Mouse (Mus musculus): ENCODE results near the gene Olfr750.
A peak's percentile ranks its signal among the peaks of the same experiment; 100 is the strongest.

The Olfr750 gene

DNA sequence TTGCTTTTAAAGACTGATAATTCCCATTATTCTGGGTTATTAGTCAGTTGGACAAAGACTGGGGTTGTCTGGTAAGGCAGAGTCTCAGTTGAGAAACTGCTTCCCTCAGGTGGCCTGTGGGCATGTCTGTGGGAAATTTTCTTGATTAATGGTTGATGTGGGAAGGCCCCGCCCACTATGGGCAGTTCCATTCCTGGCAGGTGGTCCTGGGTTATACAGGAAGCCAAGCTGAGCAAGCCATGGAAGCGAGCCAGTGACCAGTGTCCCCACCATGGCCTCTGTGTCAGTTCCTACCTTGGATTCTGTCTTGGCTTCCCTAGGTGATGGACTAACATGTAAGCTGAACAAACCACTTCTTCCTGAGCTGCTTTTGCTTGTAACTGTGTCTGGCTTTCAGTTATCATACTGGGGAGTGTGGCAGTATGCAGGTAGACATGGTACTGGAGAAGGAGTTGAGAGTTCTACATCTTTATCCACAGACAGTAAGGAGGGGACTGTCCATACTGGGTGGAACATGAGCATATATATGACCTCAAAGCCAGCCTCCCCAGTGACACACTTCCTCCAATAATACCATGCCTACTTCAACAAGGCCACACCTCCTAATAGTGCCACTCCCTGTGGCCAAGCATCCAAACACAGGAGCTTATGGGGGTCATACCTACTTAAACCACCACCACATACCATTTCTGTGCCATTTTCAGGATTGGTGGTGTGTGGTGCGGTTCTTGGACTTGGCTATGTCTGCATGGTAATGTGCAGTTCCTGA, 46.7 kb downstream of the Olfr750 start:
- DNase-seq (ENCODE audit: low spot score in 2 of 2) = no peak

DNA sequence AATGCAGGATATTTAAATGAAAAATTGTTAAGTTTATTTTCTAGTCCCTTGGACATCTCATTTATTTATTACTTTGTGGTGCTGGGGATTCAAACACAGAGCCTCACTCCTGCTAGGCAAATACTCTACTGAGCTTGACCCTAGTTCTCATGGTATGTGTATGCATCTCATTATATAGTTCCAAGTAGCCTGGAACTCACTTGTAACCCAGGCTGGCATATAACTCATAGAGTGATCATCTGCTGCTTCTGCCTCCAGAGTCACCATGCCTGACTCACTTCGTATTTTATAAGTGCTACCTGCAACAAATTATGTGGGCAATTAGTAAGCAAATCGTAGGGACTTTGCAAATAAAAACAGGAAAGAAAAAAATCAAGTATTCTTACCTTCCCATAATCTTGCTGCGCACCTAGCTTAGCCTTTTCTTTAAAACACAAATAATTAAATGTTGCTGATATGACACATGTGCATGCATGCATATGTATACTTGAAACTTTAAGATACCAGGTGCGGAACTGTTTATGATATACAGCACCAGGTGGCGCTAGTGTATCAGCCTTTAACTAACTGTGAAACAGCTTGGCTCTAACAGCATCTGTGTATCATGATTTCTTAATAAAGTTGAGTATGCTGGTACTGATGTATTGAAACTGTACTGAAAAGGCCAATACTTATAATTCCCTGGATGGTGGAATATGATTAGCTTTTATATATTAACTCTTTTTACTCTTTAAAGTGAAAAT, 47.7 kb downstream of the Olfr750 start:
- peak; percentile 50 to 75 for DNase-seq (ENCODE audit: low spot score in 2 of 2)

DNA sequence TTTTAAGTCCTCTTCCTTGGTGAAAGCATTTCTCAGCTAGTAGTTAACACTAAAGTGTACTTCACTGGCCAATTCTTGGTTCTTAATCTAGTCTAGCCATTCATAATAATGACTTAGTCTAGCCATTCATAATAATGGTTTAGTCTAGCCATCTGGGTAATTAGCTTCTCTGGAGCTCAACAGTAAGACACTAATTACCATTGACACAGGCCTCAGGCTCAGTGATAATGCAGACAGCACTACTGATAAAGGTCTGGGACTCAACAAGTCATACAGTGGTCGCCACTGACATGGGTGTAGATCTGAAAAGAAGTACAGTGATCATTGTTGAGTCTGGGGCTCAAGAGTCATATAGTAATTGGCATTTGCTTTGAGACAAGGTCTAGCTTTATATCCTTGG, 49.4 kb downstream of the Olfr750 start:
- DNase-seq (ENCODE audit: low spot score in 2 of 2) = no peak

DNA sequence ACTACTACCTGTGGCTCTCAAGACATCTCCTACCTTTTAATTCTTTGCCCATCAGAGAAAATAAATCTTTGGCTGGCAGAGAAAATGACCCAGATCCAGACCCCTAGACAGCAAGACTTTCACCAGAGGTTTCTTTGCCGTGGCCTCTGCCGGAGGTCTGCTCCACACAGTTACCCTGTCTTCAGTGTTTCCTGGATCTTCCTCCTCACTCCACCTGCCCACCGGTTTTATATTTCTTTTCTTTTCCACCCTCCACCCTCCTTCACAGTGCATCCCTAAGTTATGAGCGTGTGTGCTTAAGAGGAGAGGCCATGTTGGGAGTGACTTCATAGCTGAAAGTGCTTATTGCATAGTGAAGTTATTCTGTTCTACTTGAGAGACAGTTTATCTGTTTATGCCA, 50.8 kb downstream of the Olfr750 start:
- no peak for DNase-seq (ENCODE audit: low spot score in 2 of 2)

DNA sequence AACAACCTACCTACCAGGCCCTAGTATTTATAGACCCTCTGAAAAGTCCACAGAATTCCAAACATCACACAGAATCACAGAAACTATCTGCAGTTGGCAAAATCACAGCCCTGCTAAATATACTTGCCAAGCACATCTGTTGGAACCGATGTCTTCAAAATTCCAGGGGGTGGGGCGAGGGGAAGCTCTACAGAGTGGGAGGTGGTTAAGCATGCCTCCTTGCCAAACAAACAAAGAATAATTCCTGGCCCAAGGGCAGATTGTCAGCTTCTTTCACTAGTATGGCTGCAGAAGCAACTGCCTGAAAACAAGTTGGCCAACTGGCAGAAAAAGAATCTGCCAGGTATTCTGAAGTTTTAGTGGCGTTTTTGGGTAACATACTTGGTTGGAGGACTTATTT, 57.0 kb downstream of the Olfr750 start:
- no peak for DNase-seq (ENCODE audit: low spot score in 2 of 2)

Data from spleen, postnatal 10 days (tissue).